Mouse (Mus musculus) G1E (cell line): ENCODE data around the gene Ttc39d.

Source experiments
- CTCF ChIP-seq: IDR thresholded peaks from 2 replicates; pipeline ENCODE4 v1.5.1; 2012; ENCODE audit warnings: low read depth, low read length, inconsistent platforms, mixed read lengths
- GATA1 ChIP-seq: IDR thresholded peaks from 2 replicates; pipeline ENCODE4 v1.6.1; 2012; ENCODE audit warnings: borderline replicate concordance, low read length, inconsistent platforms, mixed read lengths
- TAL1 ChIP-seq: conservative IDR thresholded peaks from 2 replicates; pipeline ENCODE4 v1.6.1; 2012; ENCODE audit warnings: low read depth, low read length, inconsistent platforms, mixed read lengths

- TF ChIP-seq GATA1 = no peak
- peak; percentile 86 for TF ChIP-seq CTCF
- TF ChIP-seq TAL1 = no peak
Observed at GRCm38 (mm10) chr17:80179959-80180358, 27.3 kb upstream of the Ttc39d start.
